Mouse (Mus musculus) bone marrow, adult 2 months (tissue): ENCODE results near the gene Nsmf.

ENCODE experiments used
- CTCF ChIP-seq: fragments of 200-500 bp; IDR thresholded peaks from 2 replicates; pipeline ENCODE4 v1.5.1; 2011; ENCODE audit warnings: low read length, control low read depth; ENCODE audit not compliant: control insufficient read depth, insufficient read depth
- POLR2A ChIP-seq: fragments of 200-500 bp; IDR thresholded peaks from 2 replicates; pipeline ENCODE4 v1.6.1; 2011; ENCODE audit warnings: low read depth, mild to moderate bottlenecking, control low read depth, low read length, borderline replicate concordance; ENCODE audit not compliant: control insufficient read depth

DNA sequence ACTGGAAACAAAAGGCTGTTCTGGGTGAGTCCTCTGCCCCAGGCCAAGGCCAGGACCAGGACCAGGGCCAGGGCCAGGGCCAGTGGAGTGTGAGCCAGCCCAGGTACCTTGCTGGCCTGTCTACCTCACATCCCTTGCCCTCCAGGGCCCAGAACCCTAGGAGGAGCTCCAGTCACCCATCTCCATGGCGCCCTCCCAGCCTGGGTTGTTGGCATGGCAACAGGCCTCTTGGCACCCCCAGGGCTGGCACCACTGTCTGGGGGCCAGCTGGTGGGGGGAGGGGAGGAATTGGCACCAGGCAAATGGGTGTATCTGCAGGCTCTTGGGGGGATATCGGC, 882 bp downstream of the Nsmf start:
- TF ChIP-seq CTCF, result no peak
- no peak for TF ChIP-seq POLR2A
